Mouse (Mus musculus) thymus, postnatal 36 days (tissue): ENCODE data around the gene Pik3r1.

ENCODE experiments used
- DNase-seq, 2 experiments: peaks; one replicate each; pipeline ENCODE4 v3.0.0; 2022; ENCODE audit warnings: mixed read lengths in 2 of 2

Pik3r1 gene

GRCm38 (mm10) chr13:101678036-101678435 is 90.0 kb downstream of the Pik3r1 start:
- no peak for DNase-seq

GRCm38 (mm10) chr13:101673876-101674275 is 94.1 kb downstream of the Pik3r1 start:
- DNase-seq: no peak

GRCm38 (mm10) chr13:101668859-101669258 is 99.2 kb downstream of the Pik3r1 start:
- DNase-seq: peak in 1 of 2 experiments; percentile 33

- DNase-seq: peak in 1 of 2 experiments; percentile 23
Observed at GRCm38 (mm10) chr13:101664010-101664409, 104.0 kb downstream of the Pik3r1 start.

DNA sequence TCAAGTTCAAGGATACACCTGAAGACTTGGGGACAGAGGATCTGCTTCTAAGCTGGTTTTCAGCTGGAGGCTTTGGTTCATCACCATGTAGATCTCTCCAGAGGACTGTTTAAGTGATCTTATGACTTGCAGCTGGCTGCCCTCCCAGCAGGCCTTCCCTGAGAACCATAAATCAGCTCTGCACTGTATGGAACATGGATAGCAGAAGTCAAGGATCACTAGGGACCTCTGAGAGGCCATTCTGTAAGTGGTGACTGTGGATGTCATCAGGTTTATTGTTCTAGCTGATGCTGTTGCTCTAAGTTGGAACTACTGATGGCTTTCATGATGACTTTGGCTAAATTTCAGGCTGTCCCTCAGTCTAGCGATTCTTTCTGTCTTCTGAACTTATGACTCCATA is 105.1 kb downstream of the Pik3r1 start:
- DNase-seq: no peak

DNA sequence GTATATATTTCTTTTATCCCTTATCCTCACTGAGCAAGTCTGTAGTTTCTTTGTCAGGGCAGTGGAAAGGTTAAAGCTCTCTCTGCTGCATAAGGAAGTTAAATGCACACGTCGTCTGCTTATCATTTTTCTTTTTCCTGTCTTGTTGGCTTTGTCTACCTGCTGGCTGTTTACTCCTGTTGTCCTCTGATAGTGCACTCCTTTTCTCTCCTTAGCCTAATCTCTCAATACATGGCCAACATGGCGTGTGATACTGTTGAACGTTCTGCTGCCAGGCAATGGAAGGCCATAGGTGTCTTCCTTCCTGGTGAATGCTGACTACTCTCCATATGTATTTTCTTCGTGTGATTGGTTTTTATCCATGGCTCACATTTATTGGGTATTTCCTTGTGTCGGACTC is 106.5 kb downstream of the Pik3r1 start:
- no peak for DNase-seq

DNA sequence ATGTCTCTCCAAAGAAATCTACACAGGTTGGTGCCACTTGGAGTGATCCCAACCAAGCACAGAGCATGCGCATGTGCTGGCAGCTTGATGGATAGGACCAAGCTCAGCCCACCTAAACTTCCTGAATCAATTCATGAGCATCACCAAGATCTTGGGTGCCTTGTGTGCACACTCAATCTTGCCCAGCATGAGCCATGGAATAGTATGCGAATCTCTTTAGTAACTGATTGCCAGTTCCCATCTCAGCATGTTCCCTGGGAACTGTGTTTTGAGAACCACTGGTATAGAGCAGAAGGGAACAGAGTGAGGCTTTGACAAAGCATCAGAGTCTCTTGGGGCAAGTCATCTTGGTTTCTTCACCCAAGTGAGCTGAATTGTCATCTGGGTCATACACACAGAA is 107.8 kb downstream of the Pik3r1 start:
- DNase-seq: no peak

DNA sequence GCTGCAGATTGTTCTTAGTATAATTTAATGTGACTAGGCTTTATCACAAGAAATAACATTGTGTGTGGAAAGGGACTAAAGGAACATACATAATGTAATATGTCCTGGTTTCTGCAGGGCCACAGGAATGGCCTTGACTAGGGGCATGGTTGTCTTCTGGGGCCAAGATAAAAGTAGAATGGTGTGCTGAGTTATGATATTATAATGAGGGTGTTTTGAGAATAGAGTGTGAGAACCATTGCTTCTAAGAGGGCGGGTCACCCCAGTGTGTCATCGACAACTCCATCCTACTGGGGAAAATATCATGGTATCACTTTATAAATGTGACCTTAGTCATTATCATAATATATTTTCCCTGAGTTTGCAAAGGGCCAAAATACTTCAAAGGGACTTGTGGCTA is 115.9 kb downstream of the Pik3r1 start:
- DNase-seq: no peak

DNA sequence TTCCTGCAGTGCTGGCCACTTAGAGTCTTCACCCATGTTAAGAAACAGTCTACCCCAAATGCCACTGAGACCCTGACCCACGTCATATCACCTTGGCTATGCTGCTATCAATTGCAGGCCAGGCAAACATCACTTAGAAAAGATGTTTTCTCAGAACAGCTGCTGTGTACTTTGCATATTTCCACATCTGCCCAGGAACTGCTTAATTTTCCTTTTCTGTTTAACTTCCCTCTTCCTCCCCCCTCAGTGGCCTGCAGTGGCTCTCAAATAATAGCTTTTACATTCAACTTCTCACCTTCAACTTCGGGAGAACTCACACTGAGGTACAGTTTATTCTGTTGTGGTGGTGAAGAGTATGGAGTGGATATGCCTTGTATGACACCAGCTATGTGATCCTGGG is 126.4 kb downstream of the Pik3r1 start:
- DNase-seq: no peak

DNA sequence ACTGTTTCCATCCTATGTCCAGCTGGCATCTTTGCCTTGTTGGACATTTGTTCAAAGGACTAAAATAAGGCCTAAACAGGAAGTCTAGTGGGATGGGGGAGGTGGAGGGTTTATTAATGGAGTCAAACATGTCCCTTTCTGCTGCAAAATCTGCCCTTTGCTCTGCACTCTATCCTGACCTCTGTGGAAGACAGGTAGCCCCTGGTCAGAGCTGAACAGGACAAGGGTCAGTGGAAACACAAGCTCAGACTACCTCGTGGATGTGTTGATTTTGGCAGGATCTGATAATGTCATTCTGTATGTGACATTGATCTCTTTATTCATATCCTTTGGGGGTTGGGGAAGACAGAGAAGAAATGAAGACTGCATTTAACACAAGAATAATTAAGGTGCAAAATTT is 132.2 kb downstream of the Pik3r1 start:
- DNase-seq: no peak

DNA sequence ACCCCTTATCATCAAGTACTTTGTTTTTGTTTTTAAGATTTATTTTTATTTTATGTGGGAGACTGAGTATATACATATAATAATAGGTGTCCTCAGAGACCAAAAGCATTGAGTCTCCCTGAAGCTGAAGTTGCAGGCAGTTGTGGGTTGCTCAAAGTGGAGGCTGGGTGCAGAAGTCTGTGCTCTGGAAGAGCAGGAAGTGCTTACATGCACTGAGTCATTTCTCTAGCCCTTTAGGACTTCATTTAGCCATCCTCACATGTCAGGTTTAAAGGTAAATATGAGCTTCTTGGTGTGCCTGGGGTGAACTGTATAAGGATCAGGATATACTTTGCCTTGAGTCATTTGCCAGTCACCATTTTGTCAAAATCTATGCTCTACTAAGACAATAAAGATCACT is 133.6 kb downstream of the Pik3r1 start:
- no peak for DNase-seq

- no peak for DNase-seq
Observed at GRCm38 (mm10) chr13:101633620-101634019, 134.4 kb downstream of the Pik3r1 start.

GRCm38 (mm10) chr13:101632771-101633170 is 135.2 kb downstream of the Pik3r1 start:
- DNase-seq: no peak

DNA sequence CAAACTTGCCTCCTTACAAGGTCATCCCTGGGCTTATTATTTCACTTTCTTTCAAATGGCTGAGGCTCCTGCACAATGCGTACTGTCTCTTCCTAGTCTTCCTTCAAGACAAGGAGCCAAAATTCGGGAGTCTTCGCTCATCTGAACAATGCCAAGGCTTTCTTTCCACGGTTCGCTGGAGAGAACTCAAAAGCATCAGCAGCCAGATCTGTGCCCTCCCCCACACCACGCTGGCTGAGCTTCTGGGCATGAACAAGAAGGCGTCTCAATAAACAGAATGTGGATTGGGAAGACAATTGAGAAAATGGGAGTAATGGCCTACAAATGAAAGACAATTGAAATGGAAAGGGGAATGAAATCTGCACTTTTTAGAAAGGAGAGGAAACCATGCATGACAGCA is 136.5 kb downstream of the Pik3r1 start:
- no peak for DNase-seq
